Mouse (Mus musculus): Measurements from ENCODE around the gene Slc6a17. TPM values are rescaled to one million over a fixed set of nuclear protein-coding genes. Genes with fewer than 3 reads are reported as not detected.

Gene Slc6a17
- total and polyA plus RNA-seq, 3 experiments, result 0.04 TPM; not detected in 2

- no peak for DNase-seq (ENCODE audit: low read depth, low spot score)
- H3K9me3 ChIP-seq (replicated peaks; ENCODE audit: insufficient read depth, low read length), result no peaks in the 10 kb centered on the region
- no peaks in the 10 kb centered on the region for H3K4me1 ChIP-seq (ENCODE audit: control insufficient read depth in 1 of 2, insufficient read depth in 2 of 2, low read length in 2 of 2)
- no peak overlapping the region for H3K9ac ChIP-seq (ENCODE audit: control insufficient read depth, low read depth, low read length, poor library complexity, severe bottlenecking)
- no peak overlapping the region for H3K27ac ChIP-seq (ENCODE audit: control insufficient read depth, low read depth, low read length)
- no peaks in the 10 kb centered on the region for H3K36me3 ChIP-seq (ENCODE audit: control insufficient read depth in 1 of 2, insufficient read depth in 2 of 2, low read length in 2 of 2)
- peaks cover 0 to 2% of the 10 kb centered on the region in 2 experiments; a peak in 2 of 4 replicates for H3K27me3 ChIP-seq (ENCODE audit: control insufficient read depth in 1 of 2, insufficient read depth in 2 of 2, low read length in 2 of 2)
- TF ChIP-seq TBP (IDR thresholded peaks at IDR 0.05; ENCODE audit: low read depth, low read length) (no peak), RAD21 (IDR thresholded peaks at IDR 0.05; ENCODE audit: low read depth, low read length) (no peak), NRF1 (IDR thresholded peaks at IDR 0.05; ENCODE audit: insufficient read depth, low read depth, low read length, poor library complexity, severe bottlenecking) (no peak), KAT2A (conservative IDR thresholded peaks at IDR 0.05; ENCODE audit: low read depth, low read length) (no peak), ELF1 (IDR thresholded peaks at IDR 0.05; ENCODE audit: low read depth, low read length) (no peak)
- no peak overlapping the region for H3K4me3 ChIP-seq (ENCODE audit: control insufficient read depth in 1 of 2, insufficient read depth in 1 of 2, low read depth in 2 of 2, low read length in 2 of 2)
- no peaks in the 10 kb centered on the region for H3K79me2 ChIP-seq (ENCODE audit: control insufficient read depth, insufficient read depth, low read length, poor library complexity)
Observed at GRCm38 (mm10) chr3:107441306-107441705, 76.5 kb downstream of the Slc6a17 start.

GRCm38 (mm10) chr3:107439280-107439679, 78.5 kb downstream of the Slc6a17 start:
- H3K4me1 ChIP-seq (ENCODE audit: control insufficient read depth in 1 of 2, insufficient read depth in 2 of 2, low read length in 2 of 2), result no peaks in the 10 kb centered on the region; a peak in 1 of 4 replicates
- no peak overlapping the region for H3K27ac ChIP-seq (ENCODE audit: control insufficient read depth, low read depth, low read length)
- TF ChIP-seq SMC3 (IDR thresholded peaks at IDR 0.05; ENCODE audit: low read depth, low read length), result peak; percentile 12; the same call in 1 of the 2 replicates
- TF ChIP-seq USF2 (IDR thresholded peaks at IDR 0.05; ENCODE audit: borderline replicate concordance in 1 of 2, insufficient read depth in 1 of 2, low read depth in 1 of 2, low read length in 2 of 2), result no peak
- no peaks in the 10 kb centered on the region for H3K79me2 ChIP-seq (ENCODE audit: control insufficient read depth, insufficient read depth, low read length, poor library complexity)
- no peak for DNase-seq (ENCODE audit: low read depth, low spot score)
- H3K27me3 ChIP-seq (ENCODE audit: control insufficient read depth in 1 of 2, insufficient read depth in 2 of 2, low read length in 2 of 2), result peaks cover 0 to 6% of the 10 kb centered on the region in 2 experiments; a peak in 2 of 4 replicates
- no peak overlapping the region for H3K9ac ChIP-seq (ENCODE audit: control insufficient read depth, low read depth, low read length, poor library complexity, severe bottlenecking)
- no peak overlapping the region for H3K4me3 ChIP-seq (ENCODE audit: control insufficient read depth in 1 of 2, insufficient read depth in 1 of 2, low read depth in 2 of 2, low read length in 2 of 2)
- no peaks in the 10 kb centered on the region for H3K9me3 ChIP-seq (replicated peaks; ENCODE audit: insufficient read depth, low read length)
- no peaks in the 10 kb centered on the region for H3K36me3 ChIP-seq (ENCODE audit: control insufficient read depth in 1 of 2, insufficient read depth in 2 of 2, low read length in 2 of 2)

- no peak for TF ChIP-seq KAT2A (conservative IDR thresholded peaks at IDR 0.05; ENCODE audit: low read depth, low read length)
- TF ChIP-seq ELF1 (IDR thresholded peaks at IDR 0.05; ENCODE audit: low read depth, low read length), result no peak
- TF ChIP-seq USF1 (IDR thresholded peaks at IDR 0.05; ENCODE audit: low read depth, low read length), result no peak
- no peak for TF ChIP-seq SIN3A (IDR thresholded peaks at IDR 0.05; ENCODE audit: low read length)
- no peak for TF ChIP-seq ZC3H11A (IDR thresholded peaks at IDR 0.05; ENCODE audit: low read depth, low read length)
- no peak for TF ChIP-seq GATA1 (IDR thresholded peaks at IDR 0.05; ENCODE audit: low read depth, low read length)
- no peak for TF ChIP-seq HCFC1 (IDR thresholded peaks at IDR 0.05; ENCODE audit: low read depth, low read length)
- TF ChIP-seq MAFK (IDR thresholded peaks at IDR 0.05; ENCODE audit: borderline replicate concordance, low read depth, low read length), result no peak
- no peak for TF ChIP-seq MAX (IDR thresholded peaks at IDR 0.05; ENCODE audit: low read length)
- no peak for TF ChIP-seq ZKSCAN1 (IDR thresholded peaks at IDR 0.05; ENCODE audit: low read depth, low read length)
- TF ChIP-seq POLR2AphosphoS2 (IDR thresholded peaks at IDR 0.05; ENCODE audit: low read length), result no peak
- no peak for TF ChIP-seq CHD1 (IDR thresholded peaks at IDR 0.05; ENCODE audit: low read depth, low read length)
- no peak for TF ChIP-seq NELFE (IDR thresholded peaks at IDR 0.05; ENCODE audit: low read depth, low read length)
- no peak for TF ChIP-seq MXI1 (IDR thresholded peaks at IDR 0.05; ENCODE audit: low read depth, low read length)
- no peak for TF ChIP-seq CHD2 (IDR thresholded peaks at IDR 0.05; ENCODE audit: low read length)
- no peak for TF ChIP-seq BHLHE40 (IDR thresholded peaks at IDR 0.05; ENCODE audit: borderline replicate concordance, low read depth, low read length)
- TF ChIP-seq MAZ (IDR thresholded peaks at IDR 0.05; ENCODE audit: low read depth, low read length), result no peak
- TF ChIP-seq SMC3 (IDR thresholded peaks at IDR 0.05; ENCODE audit: low read depth, low read length), result no peak
- TF ChIP-seq POLR2AphosphoS5 (IDR thresholded peaks at IDR 0.05; ENCODE audit: borderline replicate concordance, low read depth, low read length), result no peak
- TF ChIP-seq EP300 (IDR thresholded peaks at IDR 0.05; ENCODE audit: low read depth in 1 of 2, low read length in 2 of 2), result no peak
- no peak overlapping the region for H3K27ac ChIP-seq (ENCODE audit: control insufficient read depth, low read depth, low read length)
- no peaks in the 10 kb centered on the region for H3K9me3 ChIP-seq (replicated peaks; ENCODE audit: insufficient read depth, low read length)
- H3K4me1 ChIP-seq (ENCODE audit: control insufficient read depth in 1 of 2, insufficient read depth in 2 of 2, low read length in 2 of 2), result no peaks in the 10 kb centered on the region; a peak in 1 of 4 replicates
- no peak overlapping the region for H3K9ac ChIP-seq (ENCODE audit: control insufficient read depth, low read depth, low read length, poor library complexity, severe bottlenecking)
- DNase-seq (ENCODE audit: low read depth, low spot score), result no peak
- H3K27me3 ChIP-seq (ENCODE audit: control insufficient read depth in 1 of 2, insufficient read depth in 2 of 2, low read length in 2 of 2), result peaks cover 0 to 8% of the 10 kb centered on the region in 2 experiments; a peak in 2 of 4 replicates
- no peaks in the 10 kb centered on the region for H3K36me3 ChIP-seq (ENCODE audit: control insufficient read depth in 1 of 2, insufficient read depth in 2 of 2, low read length in 2 of 2)
- no peak overlapping the region for H3K4me3 ChIP-seq (ENCODE audit: control insufficient read depth in 1 of 2, insufficient read depth in 1 of 2, low read depth in 2 of 2, low read length in 2 of 2)
- H3K79me2 ChIP-seq (ENCODE audit: control insufficient read depth, insufficient read depth, low read length, poor library complexity), result no peaks in the 10 kb centered on the region
Observed at GRCm38 (mm10) chr3:107437666-107438065, 80.2 kb downstream of the Slc6a17 start.
